Mouse (Mus musculus): ENCODE data around the gene Itga2.

The Itga2 gene

DNA sequence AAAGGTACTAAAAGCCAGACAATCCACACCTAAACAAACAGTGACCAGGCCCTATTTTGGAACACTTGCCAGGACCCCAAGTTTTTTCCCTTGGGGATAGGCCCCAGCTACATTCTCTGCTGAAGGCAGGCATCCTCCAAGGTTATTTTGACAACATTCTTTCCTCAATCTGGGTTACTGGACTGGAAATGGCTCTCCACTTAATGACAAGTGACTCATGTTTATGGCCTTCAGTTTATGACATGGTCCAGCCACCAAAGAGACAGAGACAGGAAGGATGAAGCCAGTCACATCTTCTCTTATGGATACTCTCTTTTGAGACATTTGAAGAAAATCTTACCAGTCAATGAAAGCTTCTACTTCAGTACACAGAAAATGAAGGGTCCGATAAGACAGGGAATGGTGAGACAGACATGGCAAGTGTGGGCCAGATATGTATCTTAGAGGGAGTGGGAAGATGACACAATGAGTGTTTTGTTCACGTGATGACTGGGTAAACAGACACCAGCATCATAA lies 55.8 kb downstream of the Itga2 start:
- DNase-seq = no peak

DNA sequence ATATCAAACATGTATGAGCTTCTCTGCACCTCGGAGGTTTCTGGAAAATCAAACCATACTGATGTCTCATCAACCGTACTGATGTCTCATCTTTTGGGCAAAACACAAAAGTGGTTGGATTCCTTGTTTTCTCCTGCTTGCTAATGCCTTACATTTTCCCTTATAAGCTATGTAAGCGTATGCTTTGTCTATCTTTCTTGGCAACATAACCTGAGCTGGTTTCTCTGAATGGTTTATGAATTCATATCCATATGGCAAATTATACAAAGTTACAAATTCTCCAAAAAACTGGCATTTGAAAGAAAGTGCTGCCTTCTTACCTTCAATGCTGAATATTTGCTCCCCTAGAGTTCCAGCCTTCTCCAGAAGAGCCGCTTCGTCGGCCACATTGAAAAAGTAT lies 57.2 kb downstream of the Itga2 start:
- DNase-seq = no peak

DNA sequence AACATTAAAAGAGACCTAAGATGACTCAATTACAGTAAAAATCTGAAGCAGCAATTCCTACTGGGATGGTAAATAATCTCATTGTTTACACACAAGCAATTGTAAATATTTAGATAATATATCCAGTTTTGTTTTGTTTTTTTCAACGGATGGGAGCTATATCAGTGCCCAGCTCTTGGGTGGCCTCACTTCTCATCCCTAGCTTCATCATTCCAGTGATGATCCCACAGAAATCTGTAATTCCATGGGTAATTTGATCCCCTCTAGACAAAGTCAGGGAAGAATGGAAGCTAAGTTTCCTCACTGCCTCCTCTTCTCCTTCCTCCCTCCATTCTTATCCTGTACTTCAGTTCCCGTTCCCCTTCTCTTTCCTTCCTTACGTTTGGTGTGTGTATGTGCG lies 74.4 kb downstream of the Itga2 start:
- DNase-seq = no peak

DNA sequence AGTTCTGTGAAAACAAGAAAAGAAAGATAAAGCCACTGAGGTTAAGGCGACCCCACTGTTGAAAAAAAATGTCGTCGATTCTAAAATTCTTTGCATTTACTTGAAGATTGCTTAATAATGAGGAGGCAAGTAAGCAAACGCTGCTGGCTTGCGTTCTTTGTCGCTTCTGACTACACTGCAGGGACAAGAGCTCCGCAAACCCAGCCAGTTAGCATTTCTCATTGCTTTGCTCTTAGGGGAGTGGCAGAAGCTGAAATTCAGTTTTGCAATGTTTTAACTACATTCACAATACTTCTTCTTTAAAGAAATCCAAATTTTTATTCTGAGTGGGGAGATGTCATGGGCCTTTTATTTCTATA lies 75.7 kb downstream of the Itga2 start:
- no peak for DNase-seq

DNA sequence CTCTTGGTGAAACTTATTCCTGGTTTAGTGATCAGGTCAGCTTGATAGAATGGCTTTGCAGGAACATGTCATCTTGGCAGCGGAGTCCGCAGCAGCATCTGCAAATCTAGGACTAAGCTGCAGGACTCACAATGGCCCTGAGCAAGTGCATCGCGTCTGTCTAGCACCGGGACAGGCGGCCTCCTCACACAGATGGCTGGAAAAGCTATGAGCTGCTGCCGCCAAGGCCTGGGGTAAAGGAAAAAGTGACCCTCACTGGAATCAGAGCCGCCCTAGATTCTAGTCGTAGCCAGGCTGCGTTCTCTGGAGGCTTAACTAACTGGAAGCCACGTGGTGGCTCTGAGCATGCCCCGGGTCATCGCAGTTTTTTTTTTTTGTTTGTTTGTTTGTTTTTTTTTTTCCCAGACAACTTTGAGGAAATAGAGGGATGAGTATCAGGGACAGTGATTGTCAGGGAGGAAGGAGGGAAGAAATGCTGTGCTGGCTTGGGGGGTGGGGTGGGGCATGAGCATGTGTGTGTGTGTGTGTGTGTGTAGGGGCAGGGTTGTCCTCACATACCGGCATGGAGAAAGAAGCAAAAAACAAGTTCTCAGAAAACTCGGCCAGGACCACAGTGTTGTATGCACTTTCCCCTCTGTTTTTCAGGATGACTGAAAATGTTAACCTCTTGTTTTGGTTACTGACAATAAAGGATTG lies 76.2 kb downstream of the Itga2 start:
- no peak for DNase-seq

DNA sequence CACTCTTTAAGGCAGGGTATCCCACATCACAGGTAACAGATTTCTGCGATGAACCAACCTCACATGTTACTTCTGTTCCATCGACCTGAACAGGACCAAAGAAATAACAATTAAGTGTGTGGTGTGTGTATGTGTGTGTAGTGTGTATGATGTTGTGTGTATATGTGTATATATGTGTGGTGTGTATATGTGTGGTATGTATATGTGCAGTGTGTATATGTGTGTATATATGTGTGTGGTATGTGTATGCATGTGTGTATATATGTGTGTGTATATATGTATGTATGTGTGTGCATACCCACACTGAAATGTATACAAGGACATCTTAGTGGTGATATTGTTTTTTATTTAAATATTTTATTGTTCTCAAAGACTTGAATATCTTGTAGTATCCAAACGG lies 77.5 kb downstream of the Itga2 start:
- DNase-seq = no peak

DNA sequence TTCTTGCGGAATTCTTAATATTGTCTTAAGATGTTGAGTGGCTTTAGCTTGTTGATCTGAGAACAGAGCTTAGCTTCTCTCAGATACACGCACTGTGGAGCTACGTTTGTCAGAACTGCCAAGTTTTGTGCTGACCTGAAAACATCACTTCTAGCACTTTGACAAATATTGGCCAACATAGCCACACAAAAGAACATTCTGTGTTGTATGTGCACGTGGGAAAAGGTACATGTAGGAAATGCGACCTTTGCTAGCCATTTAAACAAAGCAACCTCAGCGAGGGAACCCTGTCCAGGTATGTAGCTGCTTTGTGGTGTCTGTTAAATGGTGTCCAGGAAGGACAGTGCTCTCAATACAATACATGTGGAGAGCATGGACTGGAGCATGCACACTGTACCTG lies 77.9 kb downstream of the Itga2 start:
- no peak for DNase-seq

DNA sequence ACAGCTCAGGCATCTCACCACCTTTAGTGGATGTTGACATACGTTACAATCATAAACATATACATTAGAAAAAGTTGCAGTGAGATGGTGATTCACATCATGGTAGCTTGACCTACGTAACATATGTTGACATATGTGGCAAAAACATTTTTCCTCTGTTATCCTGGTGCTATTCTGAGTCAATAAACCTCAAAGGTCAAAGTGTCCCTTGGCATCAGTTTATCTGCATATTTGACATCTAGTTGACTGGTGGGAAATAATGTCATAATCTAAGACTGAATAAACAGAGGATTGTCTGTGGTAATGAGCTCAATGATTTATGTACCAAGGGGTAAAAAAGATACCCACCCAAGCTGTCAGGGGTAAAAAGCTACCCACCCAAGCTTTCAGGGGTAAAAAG lies 78.7 kb downstream of the Itga2 start:
- DNase-seq = no peak

DNA sequence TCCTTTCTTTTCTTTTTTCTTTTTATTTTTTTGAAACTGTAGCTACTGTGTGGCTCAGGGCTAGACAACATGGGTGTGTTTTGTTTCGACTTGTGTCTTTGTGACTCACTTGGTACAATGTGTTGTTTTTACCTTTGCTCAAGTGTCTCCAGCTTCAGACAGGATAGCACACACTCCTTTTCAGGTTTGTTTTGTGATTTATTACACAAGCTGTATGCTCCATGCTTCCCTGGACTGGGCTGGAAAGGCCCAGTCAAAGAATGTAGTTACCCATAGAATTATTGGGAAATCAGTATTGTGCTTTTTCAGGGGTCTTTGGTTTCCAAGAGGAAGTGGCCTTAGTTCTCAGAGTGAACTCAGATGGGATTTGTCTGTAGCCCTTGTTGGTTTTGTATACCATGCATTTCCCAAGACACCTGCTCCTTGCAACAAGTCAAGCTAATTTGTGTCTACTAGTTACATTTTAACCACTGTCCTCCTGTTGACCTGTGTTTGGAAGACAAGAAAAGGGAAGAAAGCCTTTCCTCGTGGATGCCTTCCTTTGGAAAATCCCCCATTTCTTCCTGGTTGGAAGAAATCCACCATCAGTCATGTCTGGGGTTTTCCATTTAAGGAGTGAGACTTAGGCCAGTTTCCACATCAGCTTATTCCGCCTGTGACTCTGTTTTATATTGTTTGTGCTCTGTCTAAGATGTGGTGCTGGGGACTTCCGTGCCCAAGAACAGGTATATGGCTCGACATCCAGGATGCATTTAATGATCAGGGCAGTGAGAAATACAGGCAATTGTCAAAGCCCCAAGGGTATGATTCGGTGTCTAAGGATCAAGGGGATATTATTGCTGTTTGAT lies 79.4 kb downstream of the Itga2 start:
- peak; percentile 70 for DNase-seq

DNA sequence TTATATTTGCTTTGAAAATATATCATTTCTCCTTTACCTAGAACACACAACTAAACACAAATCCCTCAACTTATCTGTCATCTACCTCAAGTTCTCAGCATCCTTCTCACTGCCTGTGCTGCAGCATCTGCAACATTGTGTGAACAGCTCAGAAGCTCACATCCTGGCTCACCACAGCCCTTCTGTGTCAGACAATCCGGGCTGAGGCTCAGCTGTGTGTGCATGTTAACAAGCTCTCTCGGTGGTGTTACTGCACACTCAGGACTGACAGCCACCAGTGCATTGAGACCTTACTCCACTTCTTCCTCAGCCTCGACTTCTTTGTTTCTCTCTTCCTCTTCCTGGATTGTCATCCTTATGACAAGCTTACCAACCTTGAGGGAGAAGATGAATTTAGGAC lies 83.0 kb downstream of the Itga2 start:
- no peak for DNase-seq

DNA sequence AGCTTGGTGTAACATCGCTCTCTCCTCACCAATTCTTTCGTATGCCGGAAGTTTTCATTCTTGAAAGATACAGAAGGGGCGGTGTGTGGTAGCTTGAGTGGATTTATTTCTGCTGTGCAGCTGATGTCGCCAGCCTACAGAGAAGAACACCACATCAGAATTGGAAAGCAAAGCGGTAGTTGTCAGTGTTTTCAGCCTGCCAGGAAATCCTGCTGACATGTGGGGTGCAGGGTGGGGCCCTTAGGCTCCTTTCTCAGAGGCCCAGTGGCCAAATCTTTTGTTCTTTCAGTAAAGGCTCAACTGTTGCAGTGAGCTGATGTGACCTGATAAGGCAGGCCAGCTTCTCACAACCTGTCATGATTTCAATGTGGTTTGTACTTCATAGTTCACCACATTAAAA lies 86.1 kb downstream of the Itga2 start:
- DNase-seq = no peak

DNA sequence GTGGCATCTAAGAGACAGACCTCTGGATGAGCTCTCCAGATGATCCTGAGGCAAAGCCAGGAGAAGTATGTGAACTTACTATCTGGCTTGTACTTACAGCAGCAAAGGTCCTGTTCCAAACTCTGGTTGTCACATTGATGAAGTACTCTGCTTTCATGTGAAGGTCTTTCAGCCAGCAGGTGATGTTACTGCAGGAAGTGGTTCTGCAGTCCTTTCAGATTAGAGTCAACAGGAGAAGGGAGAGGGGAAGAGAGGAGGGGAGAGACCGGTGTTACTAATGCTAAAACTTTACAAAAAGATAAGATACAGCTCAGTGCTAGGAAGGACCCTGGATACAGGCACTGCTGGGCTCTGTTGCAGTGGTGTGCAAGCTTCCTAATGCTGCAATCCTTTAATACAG lies 88.6 kb downstream of the Itga2 start:
- no peak for DNase-seq

DNA sequence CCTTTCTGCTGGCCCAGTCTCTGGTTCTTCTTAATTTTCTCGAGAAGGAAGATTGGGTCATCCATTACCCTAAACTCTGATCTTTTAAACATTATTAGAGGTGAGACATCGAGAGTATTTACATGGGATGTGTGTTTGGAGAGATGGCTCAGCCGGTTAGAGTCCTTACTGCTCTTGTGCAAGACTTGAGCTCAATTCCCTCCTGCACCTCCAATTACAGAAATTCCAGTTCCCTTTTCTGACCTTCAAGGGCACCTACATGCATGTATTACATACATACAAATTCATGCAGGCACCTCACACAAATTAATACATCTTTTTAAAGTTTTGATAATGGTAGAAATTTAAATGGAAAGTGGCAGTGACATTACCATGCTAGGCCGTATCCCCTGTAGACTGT lies 91.4 kb downstream of the Itga2 start:
- DNase-seq = no peak

DNA sequence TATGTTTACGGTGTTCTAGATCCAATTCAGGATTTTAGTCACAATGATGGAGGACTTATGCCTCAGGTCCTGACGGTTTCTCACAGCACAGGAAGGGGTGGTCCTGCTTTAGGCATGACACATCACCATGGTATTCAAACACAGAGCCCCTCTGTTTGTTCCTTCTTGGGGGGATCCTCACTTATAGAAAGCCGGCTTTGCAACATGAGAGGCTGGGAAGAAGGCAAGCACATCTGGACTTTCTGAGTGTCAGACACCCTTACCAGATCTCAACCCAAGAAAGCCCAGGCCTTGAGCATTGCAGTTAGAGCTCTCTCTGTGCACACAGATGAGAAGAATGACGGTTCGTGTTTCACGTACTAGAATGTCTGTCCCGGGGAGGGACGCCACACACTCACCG lies 92.8 kb downstream of the Itga2 start:
- DNase-seq = no peak

DNA sequence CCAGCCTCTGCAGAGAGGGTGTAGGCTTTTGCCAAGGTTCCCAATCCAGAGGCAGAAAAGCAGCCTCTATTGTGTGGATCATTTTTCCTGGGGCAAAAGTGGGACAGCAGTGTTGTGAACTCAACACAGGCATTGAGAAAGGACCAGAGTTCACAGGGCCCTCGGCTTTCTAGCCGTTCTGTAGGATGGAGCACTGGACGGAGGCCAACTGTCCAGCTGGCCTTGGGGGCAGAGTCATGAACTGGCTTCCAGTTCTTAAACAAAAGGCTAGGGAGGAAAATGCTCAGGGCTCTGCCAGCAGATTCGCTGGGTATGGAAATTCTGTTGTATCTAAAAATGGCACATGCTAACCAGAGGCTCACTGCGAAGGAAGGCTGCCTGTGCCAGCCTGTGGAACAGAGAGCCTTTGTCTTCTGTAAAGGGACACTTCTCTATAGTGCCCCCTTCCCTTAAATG lies 93.3 kb downstream of the Itga2 start:
- DNase-seq = peak; percentile 69

DNA sequence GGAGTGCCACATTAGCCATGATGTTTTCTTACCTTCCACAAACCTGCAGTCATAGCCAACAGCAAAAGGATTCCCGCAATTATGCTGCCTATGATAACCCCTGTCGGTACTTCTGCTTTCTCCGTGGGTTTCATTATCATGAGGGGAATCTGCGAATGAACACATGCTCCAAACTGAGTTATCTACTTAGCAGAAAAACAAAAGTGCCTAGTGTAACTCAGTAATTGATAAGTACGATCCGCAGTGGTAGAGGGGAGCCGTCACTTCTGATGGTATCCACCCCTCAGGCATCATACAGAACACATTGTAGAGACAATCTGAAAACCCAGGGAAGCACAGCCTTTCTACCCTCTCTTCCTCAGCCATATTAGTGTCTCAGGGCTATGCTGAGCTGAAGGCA lies 94.8 kb downstream of the Itga2 start:
- DNase-seq = no peak

DNA sequence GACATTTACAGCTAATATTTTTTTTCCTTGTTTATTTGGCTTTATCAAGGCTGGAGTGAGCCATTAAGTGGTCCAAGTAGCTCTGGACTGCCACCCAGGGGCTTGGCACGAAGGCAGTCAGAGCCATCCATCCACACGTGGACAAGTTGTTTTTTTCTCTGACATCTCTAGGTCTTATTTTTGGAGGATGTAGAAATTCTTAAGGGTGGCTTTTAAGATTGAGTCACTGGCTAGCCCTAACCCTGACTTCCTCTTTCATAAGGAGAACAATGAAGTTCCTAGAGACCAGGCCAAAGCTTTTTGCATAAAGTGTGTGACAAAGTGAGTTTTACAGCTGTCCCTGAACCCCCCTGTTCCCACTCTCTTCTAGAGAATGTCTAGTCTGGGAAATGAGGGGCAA lies 97.3 kb downstream of the Itga2 start:
- DNase-seq = no peak

DNA sequence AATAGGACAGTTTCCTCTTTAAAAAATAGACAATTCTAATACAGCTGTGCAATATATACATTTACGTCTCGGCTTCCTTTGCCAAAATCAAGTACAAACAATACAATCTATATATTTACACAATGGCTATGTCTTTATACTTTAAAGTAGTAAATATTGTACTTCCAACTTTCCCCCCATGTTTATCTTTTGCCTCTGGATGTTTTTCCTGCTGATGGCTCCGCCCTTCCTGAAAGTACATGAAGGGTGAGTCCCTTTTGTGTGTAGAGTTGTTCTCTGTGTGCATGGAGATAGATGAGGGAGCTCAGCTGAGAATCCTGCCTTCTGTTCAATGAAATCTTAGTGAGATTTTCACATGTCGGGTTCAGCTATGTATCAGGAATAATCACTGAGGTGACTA lies 98.5 kb downstream of the Itga2 start:
- no peak for DNase-seq

DNA sequence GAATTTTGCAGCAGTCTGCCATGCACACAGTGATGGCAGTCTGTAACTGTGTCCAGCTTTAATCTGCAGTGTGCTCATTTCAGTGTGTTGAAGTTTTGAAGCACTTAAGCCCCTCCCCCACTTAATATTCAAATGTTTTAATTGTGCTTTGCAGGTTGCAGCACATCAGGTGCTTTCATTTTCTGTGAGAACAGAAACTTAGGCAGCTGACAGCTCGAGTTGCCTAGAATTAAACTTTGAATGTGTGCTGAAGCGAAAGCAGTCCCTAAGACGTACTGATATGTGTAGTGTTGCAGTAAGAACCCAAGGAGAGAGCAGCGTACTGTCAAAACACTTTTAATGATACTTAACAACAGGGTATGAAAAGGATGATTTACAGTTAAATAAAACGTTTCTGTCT lies 99.1 kb downstream of the Itga2 start:
- no peak for DNase-seq

DNA sequence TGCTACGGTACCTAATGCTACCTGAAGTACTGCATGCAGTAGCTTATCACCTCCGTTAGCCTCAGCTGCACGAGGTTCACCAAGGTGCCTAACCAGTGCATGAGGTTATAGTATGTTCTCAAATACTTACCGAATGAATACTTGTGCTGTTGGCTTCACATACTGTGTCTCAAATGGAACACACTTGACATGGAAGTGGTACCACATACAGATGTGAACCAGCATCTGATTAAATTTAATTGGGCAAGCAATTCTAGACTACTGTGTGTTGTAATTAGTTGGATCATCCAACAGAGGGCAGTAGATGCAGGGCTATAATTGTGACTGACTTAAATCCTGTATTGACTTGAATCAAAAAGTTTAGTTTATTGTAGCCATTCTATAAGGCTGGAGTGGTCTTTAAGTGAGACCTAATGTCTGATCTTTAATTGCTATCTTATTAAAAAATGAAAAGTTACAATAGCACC lies 100.5 kb downstream of the Itga2 start:
- DNase-seq = peak; percentile 38

DNA sequence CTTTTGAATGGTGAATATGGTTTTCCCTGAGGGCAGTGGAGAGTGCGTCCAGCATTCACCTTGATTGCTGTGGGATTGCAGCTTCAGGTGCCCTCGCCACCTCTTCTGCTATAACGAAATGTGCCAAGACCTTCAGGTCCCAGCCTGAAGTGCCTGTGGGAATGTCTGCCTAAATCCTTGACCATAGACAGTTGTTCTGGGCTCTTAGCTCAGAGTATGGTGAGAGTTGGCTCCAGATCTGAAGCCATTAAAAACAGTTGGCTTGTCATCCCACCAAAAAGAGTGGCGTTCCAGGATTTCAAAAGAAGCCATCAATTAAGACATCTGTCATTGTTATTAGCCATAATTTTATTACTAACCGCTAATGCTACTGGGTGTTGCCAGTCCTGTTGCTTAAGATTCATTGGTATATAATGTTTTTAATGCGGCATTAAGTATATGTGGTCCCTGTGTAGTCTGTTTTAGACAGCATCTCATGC lies 106.5 kb downstream of the Itga2 start:
- no peak for DNase-seq

DNA sequence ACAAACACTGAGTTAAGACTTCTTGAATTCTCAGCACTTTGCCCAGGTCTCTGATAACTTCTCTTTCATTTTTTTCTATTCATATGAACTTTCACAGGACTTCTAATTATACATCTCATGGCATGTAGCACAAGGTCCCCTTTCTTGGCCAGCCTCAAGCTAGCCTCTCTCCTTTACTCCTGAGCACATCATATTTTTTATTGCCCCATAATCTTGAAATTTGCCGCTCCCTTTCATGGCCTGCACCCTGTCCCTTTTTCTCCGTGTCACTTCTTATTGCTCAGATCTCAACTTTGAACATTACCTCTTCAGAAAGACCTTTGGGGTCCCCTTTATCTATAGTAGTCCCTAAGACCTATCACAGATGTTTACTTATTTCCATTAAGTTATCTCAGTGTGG lies 109.0 kb downstream of the Itga2 start:
- DNase-seq = no peak

DNA sequence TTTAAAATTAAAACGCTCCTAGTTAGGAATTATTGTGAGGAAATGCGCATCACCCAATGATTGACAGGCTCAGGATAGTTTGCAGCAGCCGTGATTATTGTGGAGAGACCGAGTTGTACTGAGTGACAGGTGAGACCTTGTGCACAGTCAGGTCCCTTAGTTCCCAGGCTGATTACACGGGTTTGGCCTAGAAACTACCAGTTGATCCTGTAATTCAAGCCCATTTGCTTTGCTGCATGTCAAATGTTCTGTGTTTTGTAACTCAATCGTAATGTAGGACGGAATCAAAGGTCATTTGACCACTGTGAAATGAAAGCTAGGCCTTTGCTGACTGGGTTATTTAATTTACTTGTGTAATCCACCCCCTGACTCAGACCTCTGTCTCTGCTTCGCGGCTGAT lies 113.4 kb downstream of the Itga2 start:
- DNase-seq = peak; percentile 81

DNA sequence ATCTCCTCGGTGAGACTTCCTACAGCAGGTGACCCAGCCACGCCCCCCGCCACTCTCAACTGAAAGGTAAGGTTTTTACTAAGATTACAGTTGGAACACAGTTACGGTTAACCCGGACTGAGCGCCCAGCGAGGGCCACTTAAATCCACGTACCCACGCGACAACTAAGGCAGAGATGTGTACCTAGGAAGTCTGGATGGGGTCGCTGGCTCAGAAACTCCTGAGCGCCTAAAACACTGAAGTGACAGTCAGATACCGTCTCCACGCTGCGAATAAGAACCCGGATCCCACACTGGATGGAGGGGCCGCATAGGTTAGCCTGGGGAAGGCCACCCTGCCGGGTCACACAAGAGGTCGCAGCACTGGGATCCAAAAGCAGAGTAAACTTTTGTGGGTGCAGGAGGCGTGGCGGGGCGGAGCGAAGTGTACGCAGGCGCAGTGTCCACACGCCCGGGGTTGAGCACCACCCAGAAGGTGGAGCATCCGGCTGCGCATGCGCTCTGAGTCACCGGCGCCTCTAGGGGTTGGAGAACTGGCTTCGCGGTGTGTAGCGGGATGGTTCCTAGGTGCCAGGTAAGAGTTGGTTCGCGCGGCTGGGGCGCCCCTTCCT lies 114.0 kb downstream of the Itga2 start, which contains the start of gene Mocs2:
Mocs2 (plus strand) TSS at position 486 of the 610 bp plus-strand sequence.
- DNase-seq = peak; percentile 96

Data from kidney, adult 9 months (tissue).